Mouse (Mus musculus): ENCODE data around the gene 9630041A04Rik. TPM values are rescaled to one million over a fixed set of nuclear protein-coding genes. Genes with fewer than 3 reads are reported as not detected.

Gene 9630041A04Rik
- not detected in 2 replicates for polyA plus RNA-seq (2012; rRNA removed)

- Histone ChIP-seq H3K4me1 (ENCODE audit: control insufficient read depth, insufficient read depth, low read length) (no peaks in the 10 kb centered on the region), H3K27ac (ENCODE audit: control insufficient read depth, insufficient read depth, low read depth, low read length) (no peak within 1 kb of the TSS), H3K27me3 (ENCODE audit: control insufficient read depth, insufficient read depth, low read length) (no peaks in the 10 kb centered on the region), H3K4me3 (ENCODE audit: control insufficient read depth, low read depth, low read length) (no peak within 1 kb of the TSS), H3K36me3 (ENCODE audit: control insufficient read depth, insufficient read depth, low read length) (no peaks in the 10 kb centered on the region)
- TF ChIP-seq CTCF (IDR thresholded peaks at IDR 0.05; ENCODE audit: control insufficient read depth, insufficient read depth, insufficient replicate concordance, low read depth, low read length) (no peak), POLR2A (IDR thresholded peaks at IDR 0.05; ENCODE audit: control insufficient read depth, low read depth, low read length) (no peak)
These were observed at the start of gene 9630041A04Rik for GRCm38 (mm10) chr9:101861596-101862471. 9630041A04Rik (plus strand) TSS chr9:101861841.

- no peak for TF ChIP-seq CTCF (IDR thresholded peaks at IDR 0.05; ENCODE audit: control insufficient read depth, insufficient read depth, insufficient replicate concordance, low read depth, low read length)
- no peak for TF ChIP-seq POLR2A (IDR thresholded peaks at IDR 0.05; ENCODE audit: control insufficient read depth, low read depth, low read length)
- Histone ChIP-seq H3K27me3 (ENCODE audit: control insufficient read depth, insufficient read depth, low read length) (no peaks in the 10 kb centered on the region), H3K4me3 (ENCODE audit: control insufficient read depth, low read depth, low read length) (no peak overlapping the region), H3K36me3 (ENCODE audit: control insufficient read depth, insufficient read depth, low read length) (no peaks in the 10 kb centered on the region), H3K27ac (ENCODE audit: control insufficient read depth, insufficient read depth, low read depth, low read length) (no peak overlapping the region), H3K4me1 (ENCODE audit: control insufficient read depth, insufficient read depth, low read length) (no peaks in the 10 kb centered on the region)
These were observed 37.7 kb upstream of the 9630041A04Rik start for GRCm38 (mm10) chr9:101823896-101824295.

GRCm38 (mm10) chr9:101825626-101826025 lies 36.0 kb upstream of the 9630041A04Rik start:
- Histone ChIP-seq H3K27ac (ENCODE audit: control insufficient read depth, insufficient read depth, low read depth, low read length) (no peak overlapping the region), H3K27me3 (ENCODE audit: control insufficient read depth, insufficient read depth, low read length) (no peaks in the 10 kb centered on the region), H3K4me3 (ENCODE audit: control insufficient read depth, low read depth, low read length) (no peak overlapping the region), H3K36me3 (ENCODE audit: control insufficient read depth, insufficient read depth, low read length) (no peaks in the 10 kb centered on the region), H3K4me1 (ENCODE audit: control insufficient read depth, insufficient read depth, low read length) (no peaks in the 10 kb centered on the region)
- no peak for TF ChIP-seq POLR2A (IDR thresholded peaks at IDR 0.05; ENCODE audit: control insufficient read depth, low read depth, low read length)
- no peak for TF ChIP-seq CTCF (IDR thresholded peaks at IDR 0.05; ENCODE audit: control insufficient read depth, insufficient read depth, insufficient replicate concordance, low read depth, low read length)

- no peaks in the 10 kb centered on the region for H3K27me3 ChIP-seq (ENCODE audit: control insufficient read depth, insufficient read depth, low read length)
- TF ChIP-seq CTCF (IDR thresholded peaks at IDR 0.05; ENCODE audit: control insufficient read depth, insufficient read depth, insufficient replicate concordance, low read depth, low read length) (no peak), POLR2A (IDR thresholded peaks at IDR 0.05; ENCODE audit: control insufficient read depth, low read depth, low read length) (no peak)
These were observed 28.0 kb upstream of the 9630041A04Rik start for GRCm38 (mm10) chr9:101833619-101834018.

GRCm38 (mm10) chr9:101841101-101841500 lies 20.5 kb upstream of the 9630041A04Rik start:
- Histone ChIP-seq H3K36me3 (ENCODE audit: control insufficient read depth, insufficient read depth, low read length) (no peaks in the 10 kb centered on the region), H3K4me1 (ENCODE audit: control insufficient read depth, insufficient read depth, low read length) (no peaks in the 10 kb centered on the region), H3K27ac (ENCODE audit: control insufficient read depth, insufficient read depth, low read depth, low read length) (no peak overlapping the region), H3K4me3 (ENCODE audit: control insufficient read depth, low read depth, low read length) (no peak overlapping the region), H3K27me3 (ENCODE audit: control insufficient read depth, insufficient read depth, low read length) (no peaks in the 10 kb centered on the region)
- TF ChIP-seq POLR2A (IDR thresholded peaks at IDR 0.05; ENCODE audit: control insufficient read depth, low read depth, low read length), result no peak
- TF ChIP-seq CTCF (IDR thresholded peaks at IDR 0.05; ENCODE audit: control insufficient read depth, insufficient read depth, insufficient replicate concordance, low read depth, low read length), result no peak

More at GRCm38 (mm10) chr9:101833619-101834018, 28.0 kb upstream of the 9630041A04Rik start:
- H3K4me1 ChIP-seq (ENCODE audit: control insufficient read depth, insufficient read depth, low read length), result no peaks in the 10 kb centered on the region
- H3K4me3 ChIP-seq (ENCODE audit: control insufficient read depth, low read depth, low read length), result no peak overlapping the region
- no peaks in the 10 kb centered on the region for H3K36me3 ChIP-seq (ENCODE audit: control insufficient read depth, insufficient read depth, low read length)
- H3K27ac ChIP-seq (ENCODE audit: control insufficient read depth, insufficient read depth, low read depth, low read length), result no peak overlapping the region

GRCm38 (mm10) chr9:101843893-101844292 lies 17.7 kb upstream of the 9630041A04Rik start:
- TF ChIP-seq CTCF (IDR thresholded peaks at IDR 0.05; ENCODE audit: control insufficient read depth, insufficient read depth, insufficient replicate concordance, low read depth, low read length) (no peak), POLR2A (IDR thresholded peaks at IDR 0.05; ENCODE audit: control insufficient read depth, low read depth, low read length) (no peak)
- H3K4me1 ChIP-seq (ENCODE audit: control insufficient read depth, insufficient read depth, low read length), result no peaks in the 10 kb centered on the region
- no peaks in the 10 kb centered on the region for H3K27me3 ChIP-seq (ENCODE audit: control insufficient read depth, insufficient read depth, low read length)
- no peak overlapping the region for H3K4me3 ChIP-seq (ENCODE audit: control insufficient read depth, low read depth, low read length)
- H3K36me3 ChIP-seq (ENCODE audit: control insufficient read depth, insufficient read depth, low read length), result no peaks in the 10 kb centered on the region
- H3K27ac ChIP-seq (ENCODE audit: control insufficient read depth, insufficient read depth, low read depth, low read length), result no peak overlapping the region

- no peaks in the 10 kb centered on the region for H3K4me1 ChIP-seq (ENCODE audit: control insufficient read depth, insufficient read depth, low read length)
These were observed 15.9 kb upstream of the 9630041A04Rik start for GRCm38 (mm10) chr9:101845691-101846090.

More at GRCm38 (mm10) chr9:101845691-101846090, 15.9 kb upstream of the 9630041A04Rik start:
- no peak overlapping the region for H3K27ac ChIP-seq (ENCODE audit: control insufficient read depth, insufficient read depth, low read depth, low read length)
- TF ChIP-seq CTCF (IDR thresholded peaks at IDR 0.05; ENCODE audit: control insufficient read depth, insufficient read depth, insufficient replicate concordance, low read depth, low read length) (no peak), POLR2A (IDR thresholded peaks at IDR 0.05; ENCODE audit: control insufficient read depth, low read depth, low read length) (no peak)
- H3K36me3 ChIP-seq (ENCODE audit: control insufficient read depth, insufficient read depth, low read length), result no peaks in the 10 kb centered on the region
- H3K4me3 ChIP-seq (ENCODE audit: control insufficient read depth, low read depth, low read length), result no peak overlapping the region
- no peaks in the 10 kb centered on the region for H3K27me3 ChIP-seq (ENCODE audit: control insufficient read depth, insufficient read depth, low read length)
